Mouse (Mus musculus): Measurements from ENCODE around the gene Ttll8. TPM values are rescaled to one million over a fixed set of nuclear protein-coding genes. Genes with fewer than 3 reads are reported as not detected.
A peak's percentile ranks its signal among the peaks of the same experiment; 100 is the strongest.

Ttll8 gene
- polyA plus RNA-seq, 1 experiment from 2014 or later, result not detected

DNA sequence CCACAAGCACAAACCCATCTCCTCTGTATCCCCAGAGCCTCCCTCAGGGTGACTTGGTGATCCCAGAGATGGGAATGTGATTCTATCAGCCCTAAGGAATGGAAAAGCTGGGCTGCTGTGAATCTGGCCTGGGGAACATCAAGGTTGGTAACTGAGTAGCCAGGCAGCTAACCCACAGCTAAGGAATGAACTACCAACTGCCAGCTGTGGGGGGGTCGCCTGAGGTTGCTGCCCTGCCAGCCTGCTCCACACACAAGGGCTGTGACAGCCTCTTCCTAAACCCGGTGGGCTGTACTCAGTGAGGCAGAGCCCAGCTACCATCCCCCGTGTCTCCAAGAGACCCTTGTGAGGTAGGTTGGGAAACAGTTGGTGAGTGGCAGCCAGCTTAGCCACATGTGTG lies 103.1 kb downstream of the Ttll8 start:
- H3K27ac ChIP-seq (ENCODE audit: low read depth, low read length), result no peak overlapping the region
- no peak for ATAC-seq (replicated peaks; ENCODE audit: insufficient number of reproducible peaks, low FRiP score, low TSS enrichment)
- H3K4me1 ChIP-seq (ENCODE audit: control insufficient read depth, insufficient read depth, low read length), result peaks cover 31% of the 10 kb centered on the region
- H3K4me3 ChIP-seq (ENCODE audit: low read depth, low read length), result no peak overlapping the region
- no peaks in the 10 kb centered on the region for H3K27me3 ChIP-seq (ENCODE audit: control insufficient read depth, insufficient read depth, low read length)
- no peak overlapping the region for H3K4me2 ChIP-seq
- no peaks in the 10 kb centered on the region for H3K9me3 ChIP-seq (replicated peaks; ENCODE audit: control insufficient read depth, low read length)
- 0 out of 2 replicates have a peak overlapping the region, but pooled peaks have one; percentile 29 for H3K9ac ChIP-seq (ENCODE audit: low read depth, low read length)
- 45% methylated on average over 3 of the region's 3 CpGs for WGBS (ENCODE audit: insufficient replicate concordance)
- no peaks in the 10 kb centered on the region for H3K36me3 ChIP-seq (ENCODE audit: control insufficient read depth, insufficient read depth, low read length)

DNA sequence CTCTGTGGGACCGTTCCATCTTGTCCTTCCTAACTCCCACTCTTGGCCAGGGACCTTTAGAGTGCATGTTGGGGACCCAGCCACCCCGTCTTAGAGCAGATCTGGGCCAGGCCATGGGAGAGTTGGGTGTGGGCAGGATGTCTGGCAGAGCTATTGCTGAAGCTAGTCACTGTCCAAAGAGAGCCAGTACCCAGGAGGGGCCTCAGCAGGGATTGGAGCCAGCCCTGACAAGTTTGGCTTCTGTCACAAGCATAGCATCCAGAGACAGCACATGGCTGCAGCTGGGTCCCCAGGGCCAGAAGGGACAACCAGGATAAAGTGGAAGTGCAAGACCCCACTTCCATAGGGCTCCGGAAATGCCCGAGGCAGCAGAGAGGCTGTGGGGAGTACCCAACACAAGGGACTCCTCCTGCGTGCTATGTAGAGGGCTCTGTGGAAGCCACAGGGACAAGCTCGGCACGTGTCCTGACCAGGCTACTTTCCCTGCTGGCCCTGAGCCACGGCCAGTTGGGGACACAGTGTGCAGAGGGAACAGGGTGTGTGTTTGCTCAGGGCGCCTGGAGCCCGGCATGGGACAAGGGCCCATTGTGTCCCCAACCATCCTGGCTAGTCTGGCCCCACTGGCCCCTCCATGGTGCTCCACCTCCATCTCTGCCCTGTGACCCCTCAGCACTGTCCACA lies 103.9 kb downstream of the Ttll8 start:
- Histone ChIP-seq H3K9me3 (replicated peaks; ENCODE audit: control insufficient read depth, low read length) (no peaks in the 10 kb centered on the region), H3K4me1 (ENCODE audit: control insufficient read depth, insufficient read depth, low read length) (peaks cover 23% of the 10 kb centered on the region), H3K9ac (ENCODE audit: low read depth, low read length) (peak overlapping the region; percentile 29; the same call in 1 of the 2 replicates), H3K4me3 (ENCODE audit: low read depth, low read length) (no peak overlapping the region), H3K4me2 (no peak overlapping the region), H3K27me3 (ENCODE audit: control insufficient read depth, insufficient read depth, low read length) (no peaks in the 10 kb centered on the region), H3K27ac (ENCODE audit: low read depth, low read length) (no peak overlapping the region), H3K36me3 (ENCODE audit: control insufficient read depth, insufficient read depth, low read length) (no peaks in the 10 kb centered on the region)
- no peak for ATAC-seq (replicated peaks; ENCODE audit: insufficient number of reproducible peaks, low FRiP score, low TSS enrichment)
- 51% methylated on average over 10 of the region's 10 CpGs for WGBS (ENCODE audit: insufficient replicate concordance)

DNA sequence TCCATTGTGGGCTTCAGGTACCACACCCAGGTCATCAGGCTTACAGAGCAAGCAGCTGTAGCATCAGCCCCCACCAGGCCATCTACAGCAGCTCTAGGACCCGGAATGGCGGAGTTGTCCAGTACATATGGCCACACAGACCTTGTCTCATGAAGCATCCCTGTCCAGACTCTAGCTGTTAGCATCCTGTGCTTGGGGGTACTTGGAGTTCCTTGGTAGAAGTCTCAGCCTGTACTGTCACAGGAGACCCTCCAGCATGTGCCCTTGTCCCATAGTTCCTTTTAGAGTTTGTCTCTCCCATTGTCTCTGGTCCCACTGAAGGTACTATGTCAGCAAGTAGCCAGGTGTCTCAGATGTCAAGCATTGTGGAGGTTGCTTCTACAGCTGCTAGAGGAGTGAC lies 104.6 kb downstream of the Ttll8 start:
- peaks cover 17% of the 10 kb centered on the region for H3K4me1 ChIP-seq (ENCODE audit: control insufficient read depth, insufficient read depth, low read length)
- 89% methylated on average over 2 of the region's 2 CpGs for WGBS (ENCODE audit: insufficient replicate concordance)
- no peak overlapping the region for H3K4me3 ChIP-seq (ENCODE audit: low read depth, low read length)
- H3K27me3 ChIP-seq (ENCODE audit: control insufficient read depth, insufficient read depth, low read length), result no peaks in the 10 kb centered on the region
- H3K9ac ChIP-seq (ENCODE audit: low read depth, low read length), result no peak overlapping the region
- H3K36me3 ChIP-seq (ENCODE audit: control insufficient read depth, insufficient read depth, low read length), result no peaks in the 10 kb centered on the region
- no peak overlapping the region for H3K4me2 ChIP-seq
- H3K9me3 ChIP-seq (replicated peaks; ENCODE audit: control insufficient read depth, low read length), result no peaks in the 10 kb centered on the region
- ATAC-seq (replicated peaks; ENCODE audit: insufficient number of reproducible peaks, low FRiP score, low TSS enrichment), result no peak
- H3K27ac ChIP-seq (ENCODE audit: low read depth, low read length), result no peak overlapping the region

DNA sequence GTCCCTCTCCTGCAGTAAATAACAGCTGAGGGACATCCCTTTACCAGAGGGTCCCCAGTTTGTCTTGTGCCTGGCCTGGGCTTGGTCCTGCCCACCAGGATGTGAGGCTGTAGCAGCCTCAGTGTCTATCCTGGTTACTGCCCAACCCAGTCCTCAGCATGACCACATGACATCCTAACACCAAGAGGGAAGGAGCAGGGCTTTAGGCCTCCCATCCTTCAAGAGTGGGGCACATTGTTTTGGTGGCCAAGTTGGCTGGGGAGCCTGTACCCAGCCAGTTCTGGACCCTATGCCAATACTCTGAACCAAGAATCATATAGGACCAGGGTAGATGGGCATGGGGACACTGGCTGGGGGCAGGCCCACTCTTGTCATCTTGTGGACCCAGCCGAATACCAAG lies 105.6 kb downstream of the Ttll8 start:
- ATAC-seq (replicated peaks; ENCODE audit: insufficient number of reproducible peaks, low FRiP score, low TSS enrichment), result no peak
- 81% methylated on average over 1 of the region's 1 CpGs for WGBS (ENCODE audit: insufficient replicate concordance)
- no peaks in the 10 kb centered on the region for H3K9me3 ChIP-seq (replicated peaks; ENCODE audit: control insufficient read depth, low read length)
- H3K4me3 ChIP-seq (ENCODE audit: low read depth, low read length), result no peak overlapping the region
- H3K27ac ChIP-seq (ENCODE audit: low read depth, low read length), result no peak overlapping the region
- H3K4me2 ChIP-seq, result no peak overlapping the region
- peaks cover 13% of the 10 kb centered on the region for H3K4me1 ChIP-seq (ENCODE audit: control insufficient read depth, insufficient read depth, low read length)
- no peak overlapping the region for H3K9ac ChIP-seq (ENCODE audit: low read depth, low read length)
- H3K27me3 ChIP-seq (ENCODE audit: control insufficient read depth, insufficient read depth, low read length), result no peaks in the 10 kb centered on the region
- no peaks in the 10 kb centered on the region for H3K36me3 ChIP-seq (ENCODE audit: control insufficient read depth, insufficient read depth, low read length)

DNA sequence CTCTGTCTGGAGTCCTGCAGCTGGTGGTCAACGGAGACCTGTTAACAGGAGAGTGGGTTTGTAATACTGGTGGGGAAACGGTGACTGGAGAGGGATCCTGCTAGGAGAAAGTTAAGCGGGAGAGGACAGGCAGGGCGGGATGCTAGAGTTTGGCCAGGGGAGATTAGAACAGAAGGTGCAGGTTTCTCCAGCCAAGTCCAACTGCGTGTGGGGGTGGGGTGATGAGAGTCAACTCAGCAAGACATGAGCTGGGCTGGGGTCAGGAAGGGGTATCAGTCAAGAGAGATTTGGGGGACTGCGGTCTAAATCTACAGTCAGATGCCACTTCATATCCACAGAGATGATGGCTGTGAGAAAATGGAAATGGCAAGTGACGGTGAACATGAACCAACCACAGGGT lies 109.3 kb downstream of the Ttll8 start:
- Histone ChIP-seq H3K9ac (ENCODE audit: low read depth, low read length) (no peak overlapping the region), H3K4me1 (ENCODE audit: control insufficient read depth, insufficient read depth, low read length) (peaks cover 13% of the 10 kb centered on the region), H3K27ac (ENCODE audit: low read depth, low read length) (no peak overlapping the region), H3K4me3 (ENCODE audit: low read depth, low read length) (no peak overlapping the region), H3K36me3 (ENCODE audit: control insufficient read depth, insufficient read depth, low read length) (no peaks in the 10 kb centered on the region), H3K4me2 (no peak overlapping the region), H3K27me3 (ENCODE audit: control insufficient read depth, insufficient read depth, low read length) (no peaks in the 10 kb centered on the region), H3K9me3 (replicated peaks; ENCODE audit: control insufficient read depth, low read length) (no peaks in the 10 kb centered on the region)
- 81% methylated on average over 7 of the region's 7 CpGs for WGBS (ENCODE audit: insufficient replicate concordance)
- ATAC-seq (replicated peaks; ENCODE audit: insufficient number of reproducible peaks, low FRiP score, low TSS enrichment), result no peak

DNA sequence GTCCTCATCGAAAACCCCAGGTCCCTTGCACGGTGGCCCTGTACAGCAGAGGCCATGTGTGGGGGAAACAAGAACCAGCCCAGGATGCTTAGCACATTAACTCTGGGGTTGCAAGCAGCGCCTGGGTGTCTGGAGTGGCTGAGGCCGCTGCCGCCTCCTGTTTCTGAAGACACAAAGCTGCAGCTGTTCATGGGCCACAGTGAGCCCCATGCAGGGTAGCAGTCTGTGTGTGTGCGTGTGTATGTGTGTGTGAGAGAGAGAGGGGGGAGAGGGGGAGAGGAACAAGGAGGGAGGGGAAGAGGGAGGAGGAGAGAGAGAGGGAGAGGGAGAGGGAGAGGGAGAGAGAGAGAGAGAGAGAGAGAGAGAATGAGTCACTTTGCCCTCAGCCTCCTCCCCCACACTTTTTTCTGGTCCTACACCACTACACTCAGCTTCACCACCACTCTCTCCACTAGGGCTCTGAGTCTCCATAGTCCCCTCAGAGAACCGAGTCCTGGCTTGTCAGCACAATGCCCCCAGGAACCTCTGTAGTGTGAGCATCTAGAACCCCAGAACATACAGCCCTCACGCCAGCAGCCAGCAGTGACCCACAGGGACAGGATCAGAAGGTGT lies 110.6 kb downstream of the Ttll8 start:
- H3K27ac ChIP-seq (ENCODE audit: low read depth, low read length), result peak overlapping the region; percentile 57
- H3K9ac ChIP-seq (ENCODE audit: low read depth, low read length), result no peak overlapping the region; the same call in 1 of the 2 replicates
- H3K36me3 ChIP-seq (ENCODE audit: control insufficient read depth, insufficient read depth, low read length), result no peaks in the 10 kb centered on the region
- 34% methylated on average over 8 of the region's 8 CpGs for WGBS (ENCODE audit: insufficient replicate concordance)
- H3K4me2 ChIP-seq, result no peak overlapping the region; the same call in 1 of the 2 replicates
- peaks cover 27% of the 10 kb centered on the region for H3K4me1 ChIP-seq (ENCODE audit: control insufficient read depth, insufficient read depth, low read length)
- H3K4me3 ChIP-seq (ENCODE audit: low read depth, low read length), result no peak overlapping the region
- H3K27me3 ChIP-seq (ENCODE audit: control insufficient read depth, insufficient read depth, low read length), result no peaks in the 10 kb centered on the region
- ATAC-seq (replicated peaks; ENCODE audit: insufficient number of reproducible peaks, low FRiP score, low TSS enrichment), result no peak
- H3K9me3 ChIP-seq (replicated peaks; ENCODE audit: control insufficient read depth, low read length), result no peaks in the 10 kb centered on the region

DNA sequence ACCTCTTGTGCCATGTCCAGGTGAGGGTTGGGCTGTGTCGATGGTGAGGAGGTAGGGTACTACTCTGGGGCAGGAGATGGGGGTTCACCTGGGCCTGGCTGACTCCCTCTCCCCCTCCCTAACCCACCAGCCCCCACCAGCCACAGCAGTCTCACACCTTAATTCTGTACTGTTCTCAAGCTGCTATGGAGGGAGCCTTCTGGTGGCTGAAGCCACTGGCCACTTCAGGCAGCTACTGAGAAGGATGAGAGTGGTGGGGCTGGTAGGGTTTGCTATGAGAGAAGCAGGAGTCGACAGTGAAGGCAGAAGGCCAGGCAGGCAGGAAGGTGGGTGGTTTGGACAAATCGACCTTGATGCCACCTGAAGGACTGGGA lies 111.9 kb downstream of the Ttll8 start:
- no peaks in the 10 kb centered on the region for H3K36me3 ChIP-seq (ENCODE audit: control insufficient read depth, insufficient read depth, low read length)
- no peak overlapping the region for H3K27ac ChIP-seq (ENCODE audit: low read depth, low read length)
- no peak overlapping the region for H3K9ac ChIP-seq (ENCODE audit: low read depth, low read length)
- no peak overlapping the region for H3K4me2 ChIP-seq
- H3K4me3 ChIP-seq (ENCODE audit: low read depth, low read length), result no peak overlapping the region
- peaks cover 34% of the 10 kb centered on the region for H3K4me1 ChIP-seq (ENCODE audit: control insufficient read depth, insufficient read depth, low read length)
- 63% methylated on average over 3 of the region's 3 CpGs for WGBS (ENCODE audit: insufficient replicate concordance)
- no peak for ATAC-seq (replicated peaks; ENCODE audit: insufficient number of reproducible peaks, low FRiP score, low TSS enrichment)
- no peaks in the 10 kb centered on the region for H3K27me3 ChIP-seq (ENCODE audit: control insufficient read depth, insufficient read depth, low read length)
- H3K9me3 ChIP-seq (replicated peaks; ENCODE audit: control insufficient read depth, low read length), result no peaks in the 10 kb centered on the region

DNA sequence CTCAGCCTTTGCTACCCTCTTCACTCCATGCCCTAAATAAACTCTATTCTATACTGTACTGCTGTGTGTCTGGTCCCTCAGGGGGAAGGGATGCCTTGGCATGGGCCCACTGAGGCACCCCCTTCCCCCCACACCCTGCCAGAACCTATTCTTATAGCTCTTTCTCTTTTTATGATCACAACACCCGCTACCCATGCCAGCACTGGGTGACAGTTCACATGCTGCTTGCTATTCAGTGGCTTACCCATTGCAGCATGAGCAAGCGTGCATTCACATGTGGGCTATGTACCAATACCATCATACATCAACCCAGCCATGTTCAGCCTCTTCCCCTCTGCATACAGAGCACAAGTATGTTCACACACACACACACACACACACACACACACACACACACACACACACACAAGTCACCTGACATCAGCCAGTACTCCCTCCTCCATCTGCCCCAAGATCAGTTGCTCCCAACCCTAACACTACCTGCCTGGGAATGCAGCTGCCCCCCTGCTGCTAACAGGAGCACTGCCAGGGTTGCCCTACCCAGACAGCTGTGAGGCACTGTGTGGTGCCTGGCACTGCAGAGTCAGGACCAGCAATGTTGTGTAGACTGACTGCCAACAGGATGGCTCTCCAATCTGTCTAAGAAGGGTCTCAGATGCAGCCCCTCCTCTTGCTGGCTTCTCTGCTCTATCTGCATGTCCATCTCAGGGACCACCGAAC lies 112.5 kb downstream of the Ttll8 start:
- Histone ChIP-seq H3K27ac (ENCODE audit: low read depth, low read length) (no peak overlapping the region), H3K9me3 (replicated peaks; ENCODE audit: control insufficient read depth, low read length) (no peaks in the 10 kb centered on the region), H3K9ac (ENCODE audit: low read depth, low read length) (no peak overlapping the region), H3K36me3 (ENCODE audit: control insufficient read depth, insufficient read depth, low read length) (no peaks in the 10 kb centered on the region), H3K27me3 (ENCODE audit: control insufficient read depth, insufficient read depth, low read length) (no peaks in the 10 kb centered on the region), H3K4me3 (ENCODE audit: low read depth, low read length) (no peak overlapping the region), H3K4me2 (no peak overlapping the region), H3K4me1 (ENCODE audit: control insufficient read depth, insufficient read depth, low read length) (peaks cover 34% of the 10 kb centered on the region)
- WGBS (ENCODE audit: insufficient replicate concordance), result 80% methylated on average over 3 of the region's 3 CpGs
- ATAC-seq (replicated peaks; ENCODE audit: insufficient number of reproducible peaks, low FRiP score, low TSS enrichment), result no peak

Data from heart, embryonic 11.5 days (tissue).